Mouse (Mus musculus): ENCODE data around the gene Prr14l. TPM values are rescaled to one million over a fixed set of nuclear protein-coding genes. Genes with fewer than 3 reads are reported as not detected.

Gene Prr14l
- 8.2 and 14.1 TPM in 2 replicates for polyA plus RNA-seq (2014; fragmentation: Nextera tagmentation; extraction: Ambion mirVana)

DNA sequence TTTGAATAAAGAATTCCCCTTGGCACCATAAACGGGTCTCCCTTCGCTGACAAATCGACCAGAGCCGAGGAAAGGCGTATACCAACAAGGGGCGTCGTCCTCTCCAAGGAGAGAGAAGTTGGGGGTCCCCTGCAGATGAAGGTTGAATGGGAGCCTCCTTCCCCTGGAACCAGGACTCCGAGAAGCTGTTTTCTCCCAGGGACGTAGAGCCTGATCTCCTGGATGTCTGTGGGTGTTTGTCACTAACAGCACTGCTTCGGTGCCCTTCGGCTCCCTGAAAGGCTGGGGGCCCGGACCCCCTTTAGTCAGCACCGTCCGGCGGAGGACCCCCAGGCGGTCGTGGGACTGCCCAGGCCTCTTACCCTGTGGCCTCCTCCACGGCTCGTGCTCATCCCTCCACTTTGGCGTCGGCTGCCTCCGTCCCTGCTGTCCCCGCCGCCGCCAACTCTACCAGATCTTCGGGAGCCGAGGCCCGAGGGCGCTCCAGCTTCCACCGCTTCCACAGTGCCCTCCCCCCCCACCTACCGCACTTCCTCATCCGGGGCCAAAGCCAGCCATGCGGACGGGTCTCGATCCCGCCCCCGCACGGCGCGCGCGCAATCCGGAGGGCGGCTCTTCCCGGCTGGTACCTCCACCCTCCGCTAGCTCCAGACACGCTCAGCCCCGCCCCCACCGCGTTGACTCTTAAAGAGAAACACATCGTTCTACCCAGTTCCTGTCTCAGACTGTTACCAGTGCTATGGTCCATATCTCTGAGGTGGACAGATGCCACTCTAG is at the start of gene Prr14l:
Prr14l (minus strand) TSS at position 526 of the 777 bp plus-strand sequence.
- Histone ChIP-seq H3K9me3 (ENCODE audit: control insufficient read depth, low read length) (no peaks in the 10 kb centered on the region), H3K27ac (replicated peaks in 1 of 2; ENCODE audit: control insufficient read depth in 1 of 2, insufficient read depth in 1 of 2, low read depth in 2 of 2, low read length in 2 of 2) (peak within 1 kb of the TSS; percentile 45 to 84), H3K9ac (ENCODE audit: low read length) (peak within 1 kb of the TSS; percentile 95), H3K36me3 (ENCODE audit: control insufficient read depth, insufficient read depth, low read length) (peaks cover 15% of the 10 kb centered on the region), H3K4me2 (ENCODE audit: low read length) (peak within 1 kb of the TSS; percentile 71), H3K4me3 (ENCODE audit: control insufficient read depth in 1 of 2, insufficient read depth in 1 of 2, low read depth in 1 of 2, low read length in 2 of 2) (peak within 1 kb of the TSS; percentile 80 to 81), H3K4me1 (ENCODE audit: control insufficient read depth in 2 of 2, insufficient read depth in 2 of 2, low read length in 2 of 2) (peaks cover 3 to 26% of the 10 kb centered on the region in 2 experiments; a peak in 3 of 4 replicates), H3K27me3 (ENCODE audit: control insufficient read depth, insufficient read depth, low read length) (no peaks in the 10 kb centered on the region)
- peak; percentile 97 for ATAC-seq (ENCODE audit: insufficient number of reproducible peaks, insufficient read depth, low FRiP score, low read depth)
- under 1% methylated on average over 50 of the region's 51 CpGs for WGBS

GRCm38 (mm10) chr5:32886739-32887138 is 32.7 kb upstream of the Prr14l start:
- H3K4me1 ChIP-seq (ENCODE audit: control insufficient read depth in 2 of 2, insufficient read depth in 2 of 2, low read length in 2 of 2), result no peaks in the 10 kb centered on the region
- H3K9me3 ChIP-seq (ENCODE audit: control insufficient read depth, low read length), result no peaks in the 10 kb centered on the region
- H3K9ac ChIP-seq (ENCODE audit: low read length), result no peak overlapping the region
- H3K27ac ChIP-seq (replicated peaks in 1 of 2; ENCODE audit: control insufficient read depth in 1 of 2, insufficient read depth in 1 of 2, low read depth in 2 of 2, low read length in 2 of 2), result no peak overlapping the region
- no peak for ATAC-seq (ENCODE audit: insufficient number of reproducible peaks, insufficient read depth, low FRiP score, low read depth)
- H3K4me3 ChIP-seq (ENCODE audit: control insufficient read depth in 1 of 2, insufficient read depth in 1 of 2, low read depth in 1 of 2, low read length in 2 of 2), result no peak overlapping the region
- no peaks in the 10 kb centered on the region for H3K27me3 ChIP-seq (ENCODE audit: control insufficient read depth, insufficient read depth, low read length)
- H3K36me3 ChIP-seq (ENCODE audit: control insufficient read depth, insufficient read depth, low read length), result peaks cover 81% of the 10 kb centered on the region
- WGBS, result 64% methylated on average over 3 of the region's 3 CpGs
- H3K4me2 ChIP-seq (ENCODE audit: low read length), result no peak overlapping the region

DNA sequence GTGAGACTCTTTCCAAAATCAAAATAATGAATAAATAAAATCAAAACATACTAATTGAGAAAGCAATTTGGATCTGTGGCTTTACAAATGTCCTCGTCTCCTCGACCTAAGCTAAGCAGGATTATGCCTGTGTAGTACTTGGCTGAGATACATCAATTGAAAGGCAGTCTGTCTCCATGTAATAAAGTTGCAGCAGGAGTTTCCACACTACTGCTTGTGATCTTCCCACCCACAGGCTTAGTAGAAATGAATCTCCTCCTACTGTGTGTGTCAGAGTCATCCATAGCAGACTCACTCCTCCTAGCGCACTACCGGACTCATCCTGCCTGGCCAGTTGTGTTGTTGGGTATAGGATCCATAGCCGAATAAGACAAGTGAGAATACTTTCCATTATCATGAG is 18.3 kb upstream of the Prr14l start:
- no peak for ATAC-seq (ENCODE audit: insufficient number of reproducible peaks, insufficient read depth, low FRiP score, low read depth)
- H3K27me3 ChIP-seq (ENCODE audit: control insufficient read depth, insufficient read depth, low read length), result no peaks in the 10 kb centered on the region
- H3K4me2 ChIP-seq (ENCODE audit: low read length), result no peak overlapping the region
- H3K36me3 ChIP-seq (ENCODE audit: control insufficient read depth, insufficient read depth, low read length), result peaks cover 76% of the 10 kb centered on the region
- no peak overlapping the region for H3K27ac ChIP-seq (replicated peaks in 1 of 2; ENCODE audit: control insufficient read depth in 1 of 2, insufficient read depth in 1 of 2, low read depth in 2 of 2, low read length in 2 of 2)
- H3K9me3 ChIP-seq (ENCODE audit: control insufficient read depth, low read length), result no peaks in the 10 kb centered on the region
- no peak overlapping the region for H3K9ac ChIP-seq (ENCODE audit: low read length)
- H3K4me3 ChIP-seq (ENCODE audit: control insufficient read depth in 1 of 2, insufficient read depth in 1 of 2, low read depth in 1 of 2, low read length in 2 of 2), result no peak overlapping the region
- WGBS, result 95% methylated on average over 5 of the region's 5 CpGs
- H3K4me1 ChIP-seq (ENCODE audit: control insufficient read depth in 2 of 2, insufficient read depth in 2 of 2, low read length in 2 of 2), result no peaks in the 10 kb centered on the region

DNA sequence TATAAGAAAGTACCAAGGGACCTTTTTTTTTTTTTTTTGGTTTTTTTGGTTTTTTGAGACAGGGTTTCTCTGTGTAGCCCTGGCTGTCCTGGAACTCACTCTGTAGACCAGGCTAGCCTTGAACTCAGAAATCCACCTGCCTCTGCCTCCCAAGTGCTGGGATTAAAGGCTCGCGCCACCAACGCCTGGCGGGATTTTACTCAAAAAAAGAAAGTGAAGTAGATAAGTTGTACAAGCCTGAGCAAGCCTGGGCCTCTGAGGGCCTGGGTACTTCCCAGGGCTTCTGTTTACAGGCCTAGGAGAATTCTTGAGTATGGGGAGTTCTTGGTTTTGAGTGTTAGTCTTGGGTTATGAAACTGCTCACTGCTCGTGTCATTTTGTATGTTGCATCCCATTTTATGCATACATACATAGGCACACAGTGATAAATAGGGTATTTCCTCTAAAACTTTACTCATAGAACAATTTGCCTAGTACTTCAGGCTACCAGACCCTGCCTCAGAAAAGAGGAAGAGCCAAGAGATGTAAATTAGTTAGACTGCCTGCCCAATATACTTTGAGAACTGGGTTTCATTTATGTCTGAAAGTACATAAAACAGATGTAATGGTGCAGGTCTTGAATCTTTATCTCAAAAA is 15.5 kb upstream of the Prr14l start:
- no peak overlapping the region for H3K27ac ChIP-seq (replicated peaks in 1 of 2; ENCODE audit: control insufficient read depth in 1 of 2, insufficient read depth in 1 of 2, low read depth in 2 of 2, low read length in 2 of 2)
- H3K4me2 ChIP-seq (ENCODE audit: low read length), result no peak overlapping the region
- 93% methylated on average over 5 of the region's 5 CpGs for WGBS
- H3K9ac ChIP-seq (ENCODE audit: low read length), result no peak overlapping the region
- 0 out of 4 replicates have a peak, but pooled peaks cover 0 to under 1% of the 10 kb centered on the region in 2 experiments for H3K4me1 ChIP-seq (ENCODE audit: control insufficient read depth in 2 of 2, insufficient read depth in 2 of 2, low read length in 2 of 2)
- H3K4me3 ChIP-seq (ENCODE audit: control insufficient read depth in 1 of 2, insufficient read depth in 1 of 2, low read depth in 1 of 2, low read length in 2 of 2), result no peak overlapping the region
- no peaks in the 10 kb centered on the region for H3K9me3 ChIP-seq (ENCODE audit: control insufficient read depth, low read length)
- no peaks in the 10 kb centered on the region for H3K27me3 ChIP-seq (ENCODE audit: control insufficient read depth, insufficient read depth, low read length)
- peaks cover 67% of the 10 kb centered on the region for H3K36me3 ChIP-seq (ENCODE audit: control insufficient read depth, insufficient read depth, low read length)
- no peak for ATAC-seq (ENCODE audit: insufficient number of reproducible peaks, insufficient read depth, low FRiP score, low read depth)

DNA sequence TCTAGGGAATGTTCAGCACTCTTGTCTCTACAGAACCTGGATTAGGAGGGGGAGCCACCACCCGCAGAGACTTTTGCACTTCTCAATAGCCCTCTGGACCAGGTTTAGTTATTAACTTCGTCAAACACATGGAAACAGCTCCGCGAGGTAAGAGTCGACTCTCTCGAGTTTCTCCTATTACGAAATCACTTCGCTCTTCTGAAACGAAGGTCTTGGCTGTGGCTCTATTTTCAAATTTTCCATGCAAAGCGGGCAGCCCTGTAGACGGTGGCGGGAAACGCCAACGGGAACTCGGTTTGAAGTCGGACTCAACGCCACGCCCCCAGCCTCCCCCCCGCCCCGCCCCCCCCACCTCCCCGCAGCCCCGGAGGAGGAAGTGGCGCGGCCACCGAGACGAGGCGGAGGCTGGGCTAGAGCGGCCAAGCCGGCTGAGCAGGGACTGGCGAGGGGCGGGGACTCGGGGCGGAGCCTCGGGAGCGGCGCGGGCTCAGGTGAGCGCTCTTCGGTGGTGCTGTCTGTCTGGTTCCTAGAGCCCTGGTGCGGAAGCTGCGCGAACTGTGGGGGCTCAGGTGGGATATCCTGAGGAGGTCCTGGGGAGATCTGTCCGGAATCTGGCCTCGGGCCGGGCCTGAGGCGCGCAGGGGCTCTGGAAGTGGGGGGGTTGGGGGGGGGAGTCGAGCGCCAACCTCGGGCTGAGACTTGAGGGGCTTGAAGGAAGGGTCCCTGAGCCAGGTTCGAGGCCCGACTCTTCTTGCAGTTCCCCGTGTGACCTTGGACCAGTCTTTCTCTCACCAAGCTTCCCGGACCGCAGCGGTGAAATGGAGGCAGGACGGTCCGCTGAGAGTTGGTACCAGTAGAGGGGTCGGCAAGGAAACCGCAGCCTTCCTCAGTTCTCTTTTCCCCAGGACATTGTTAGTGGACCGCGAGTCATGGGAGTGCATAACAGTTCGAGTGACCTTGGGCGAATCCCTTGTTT is 9.5 kb upstream of the Prr14l start, which contains the start of gene Depdc5:
Depdc5 (plus strand) TSS at position 449 of the 976 bp plus-strand sequence.
- Histone ChIP-seq H3K9me3 (ENCODE audit: control insufficient read depth, low read length) (no peaks in the 10 kb centered on the region), H3K4me3 (ENCODE audit: control insufficient read depth in 1 of 2, insufficient read depth in 1 of 2, low read depth in 1 of 2, low read length in 2 of 2) (peak within 1 kb of the TSS; percentile 64 to 82), H3K27ac (replicated peaks in 1 of 2; ENCODE audit: control insufficient read depth in 1 of 2, insufficient read depth in 1 of 2, low read depth in 2 of 2, low read length in 2 of 2) (peak within 1 kb of the TSS; percentile 81 to 82), H3K9ac (ENCODE audit: low read length) (peak within 1 kb of the TSS; percentile 83), H3K4me2 (ENCODE audit: low read length) (peak within 1 kb of the TSS; percentile 75), H3K4me1 (ENCODE audit: control insufficient read depth in 2 of 2, insufficient read depth in 2 of 2, low read length in 2 of 2) (0 out of 4 replicates have a peak, but pooled peaks cover 0 to 5% of the 10 kb centered on the region in 2 experiments), H3K36me3 (ENCODE audit: control insufficient read depth, insufficient read depth, low read length) (peaks cover 26% of the 10 kb centered on the region), H3K27me3 (ENCODE audit: control insufficient read depth, insufficient read depth, low read length) (no peaks in the 10 kb centered on the region)
- ATAC-seq (ENCODE audit: insufficient number of reproducible peaks, insufficient read depth, low FRiP score, low read depth), result peak; percentile 97
- WGBS, result 1% methylated on average over 58 of the region's 64 CpGs

DNA sequence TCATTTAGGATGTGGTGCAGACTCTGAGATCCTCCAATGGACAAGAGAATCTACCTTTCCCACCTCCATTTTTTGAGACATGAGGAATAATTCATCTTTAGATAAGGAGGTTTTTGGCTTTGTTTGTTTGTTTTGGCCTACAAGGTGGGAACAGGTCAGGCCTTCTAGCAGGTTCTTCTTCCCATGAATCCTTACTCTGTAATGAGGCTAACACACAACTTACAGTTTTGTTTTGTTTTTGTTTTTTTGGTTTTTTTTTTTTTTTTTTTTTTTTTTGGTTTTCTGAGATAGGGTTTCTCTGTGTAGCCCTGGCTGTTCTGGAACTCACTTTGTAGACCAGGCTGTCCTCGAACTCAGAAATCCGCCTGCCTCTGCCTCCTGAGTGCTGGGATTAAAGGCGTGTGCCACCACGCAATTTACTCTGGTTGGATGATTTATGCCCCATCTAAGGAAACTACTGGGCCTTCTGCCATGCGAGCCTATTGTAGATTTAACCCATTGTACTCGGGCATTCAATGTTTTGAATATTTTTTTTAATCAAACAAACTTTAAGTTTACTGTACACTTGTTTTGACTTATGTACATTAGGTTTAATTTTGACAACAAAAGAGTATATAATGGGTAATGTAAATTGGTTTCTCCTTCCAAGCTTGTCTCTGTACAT is 8.5 kb upstream of the Prr14l start:
- H3K36me3 ChIP-seq (ENCODE audit: control insufficient read depth, insufficient read depth, low read length), result peaks cover 17% of the 10 kb centered on the region
- WGBS, result 74% methylated on average over 6 of the region's 6 CpGs
- ATAC-seq (ENCODE audit: insufficient number of reproducible peaks, insufficient read depth, low FRiP score, low read depth), result no peak
- no peak overlapping the region for H3K9ac ChIP-seq (ENCODE audit: low read length)
- no peaks in the 10 kb centered on the region for H3K27me3 ChIP-seq (ENCODE audit: control insufficient read depth, insufficient read depth, low read length)
- 0 out of 4 replicates have a peak, but pooled peaks cover 0 to 5% of the 10 kb centered on the region in 2 experiments for H3K4me1 ChIP-seq (ENCODE audit: control insufficient read depth in 2 of 2, insufficient read depth in 2 of 2, low read length in 2 of 2)
- H3K4me3 ChIP-seq (ENCODE audit: control insufficient read depth in 1 of 2, insufficient read depth in 1 of 2, low read depth in 1 of 2, low read length in 2 of 2), result peak overlapping the region in 1 of 2 experiments; percentile 82; a peak in 2 of 4 replicates
- H3K27ac ChIP-seq (replicated peaks in 1 of 2; ENCODE audit: control insufficient read depth in 1 of 2, insufficient read depth in 1 of 2, low read depth in 2 of 2, low read length in 2 of 2), result peak overlapping the region in 1 of 2 experiments; percentile 82; a peak in 1 of 4 replicates
- H3K4me2 ChIP-seq (ENCODE audit: low read length), result peak overlapping the region; percentile 70
- no peaks in the 10 kb centered on the region for H3K9me3 ChIP-seq (ENCODE audit: control insufficient read depth, low read length)
